Mouse (Mus musculus) ovary, postnatal 10 days (tissue): ENCODE measurements around the gene Ctnnd1.
A peak's percentile ranks its signal among the peaks of the same experiment; 100 is the strongest.
"Not testable (repeated sequence)": the region's sequence is repeated elsewhere in the genome, so short reads cannot be mapped to it uniquely, and the experiment has no call there.

Source experiments
- DNase-seq: peaks from one replicate; pipeline ENCODE4 v3.0.0; 2022; ENCODE audit warnings: low spot score

Gene Ctnnd1

GRCm38 (mm10) chr2:84650464-84651195, at the start of gene Ctnnd1:
TSS of gene Ctnnd1 (minus strand) at chr2:84650765.
- DNase-seq: peak; percentile 60

GRCm38 (mm10) chr2:84695007-84695695, 44.6 kb upstream of the Ctnnd1 start:
- DNase-seq: no peak

- no peak for DNase-seq
Measured at GRCm38 (mm10) chr2:84690050-84690449, 39.5 kb upstream of the Ctnnd1 start.

DNA sequence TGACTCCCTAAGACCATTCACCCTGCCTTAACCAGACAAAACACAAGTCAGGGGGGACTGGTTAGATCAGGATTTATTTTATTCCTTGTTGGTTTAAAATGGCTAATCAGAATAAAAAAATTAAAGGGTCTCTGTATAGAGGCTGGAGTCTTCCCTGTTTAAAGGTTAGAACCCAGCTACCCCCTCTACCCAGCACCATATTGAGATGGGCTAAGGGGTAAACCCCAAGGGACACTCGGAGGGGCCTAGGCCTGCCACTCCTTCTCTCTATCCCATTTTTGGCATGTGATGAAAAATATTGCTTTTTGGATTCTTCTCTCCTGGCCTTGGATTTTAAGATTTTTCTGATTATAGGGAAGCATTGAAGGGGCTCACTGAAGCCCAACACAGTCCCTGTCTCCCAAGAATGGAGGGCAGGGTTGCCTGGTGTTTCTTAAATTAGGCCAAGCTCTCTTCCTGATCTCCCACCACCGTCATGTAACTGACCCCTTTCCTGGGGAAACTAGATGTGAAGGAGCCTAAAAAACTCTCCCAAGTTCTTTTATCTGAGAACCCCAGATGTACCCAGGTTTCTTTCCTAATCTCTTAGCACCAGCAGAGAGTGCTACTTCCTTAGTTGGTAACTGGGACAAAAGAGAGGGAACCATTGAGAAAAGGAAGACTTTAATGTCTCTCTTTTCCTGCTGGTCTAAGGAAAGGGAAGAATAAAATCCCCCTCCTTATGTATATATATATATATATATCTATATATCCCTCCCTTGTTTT, 37.7 kb upstream of the Ctnnd1 start:
- no peak for DNase-seq

DNA sequence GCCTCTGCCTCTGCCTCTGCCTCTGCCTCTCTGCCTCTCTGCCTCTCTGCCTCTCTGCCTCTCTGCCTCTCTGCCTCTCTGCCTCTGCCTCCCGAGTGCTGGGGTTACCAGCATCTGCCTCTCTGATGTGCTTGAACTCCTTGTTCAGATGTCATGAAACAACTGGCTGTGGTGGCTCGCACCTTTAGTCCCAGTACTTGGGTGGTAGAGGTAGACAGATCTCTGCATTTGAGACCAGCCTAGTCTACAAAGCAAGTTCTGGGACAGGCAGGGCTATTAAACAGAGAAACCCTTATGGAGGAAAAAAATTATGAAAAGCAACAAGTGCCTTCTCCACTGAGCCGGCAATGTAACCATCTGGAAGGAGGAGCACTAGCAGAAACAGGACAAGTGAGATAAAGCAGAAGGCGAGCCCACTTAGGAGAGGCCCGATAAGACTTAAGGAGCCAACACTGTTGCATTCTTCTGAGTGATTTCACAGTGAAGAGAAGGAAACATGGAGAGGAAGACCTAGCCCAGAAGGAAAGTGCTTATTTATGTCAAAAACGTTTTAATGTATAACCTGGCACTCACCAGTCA, 32.1 kb upstream of the Ctnnd1 start:
- no peak for DNase-seq

DNA sequence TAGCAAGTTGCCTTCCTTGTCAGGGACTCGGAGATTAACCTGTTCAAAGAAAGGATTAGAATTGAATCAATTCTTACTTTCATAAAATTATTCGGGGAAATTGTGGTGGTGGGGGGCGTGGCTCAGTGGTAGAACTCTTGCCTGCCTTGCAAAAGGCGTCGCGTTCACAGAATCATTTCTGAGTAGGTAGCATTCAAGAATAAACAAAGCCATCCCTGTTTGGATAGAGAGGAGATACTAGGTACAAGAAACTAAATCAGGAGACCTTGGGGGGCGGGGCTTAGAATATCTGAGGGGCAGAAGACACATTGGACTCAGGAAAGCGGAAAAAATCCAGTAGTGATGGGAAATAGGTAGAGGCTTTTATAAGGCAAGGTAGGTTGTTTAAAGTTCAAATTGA, 28.5 kb upstream of the Ctnnd1 start, which contains the start of gene Tmx2:
Gene Tmx2, minus strand, starts transcription at position 125 of the 400 bp plus-strand sequence.
- DNase-seq: no peak

DNA sequence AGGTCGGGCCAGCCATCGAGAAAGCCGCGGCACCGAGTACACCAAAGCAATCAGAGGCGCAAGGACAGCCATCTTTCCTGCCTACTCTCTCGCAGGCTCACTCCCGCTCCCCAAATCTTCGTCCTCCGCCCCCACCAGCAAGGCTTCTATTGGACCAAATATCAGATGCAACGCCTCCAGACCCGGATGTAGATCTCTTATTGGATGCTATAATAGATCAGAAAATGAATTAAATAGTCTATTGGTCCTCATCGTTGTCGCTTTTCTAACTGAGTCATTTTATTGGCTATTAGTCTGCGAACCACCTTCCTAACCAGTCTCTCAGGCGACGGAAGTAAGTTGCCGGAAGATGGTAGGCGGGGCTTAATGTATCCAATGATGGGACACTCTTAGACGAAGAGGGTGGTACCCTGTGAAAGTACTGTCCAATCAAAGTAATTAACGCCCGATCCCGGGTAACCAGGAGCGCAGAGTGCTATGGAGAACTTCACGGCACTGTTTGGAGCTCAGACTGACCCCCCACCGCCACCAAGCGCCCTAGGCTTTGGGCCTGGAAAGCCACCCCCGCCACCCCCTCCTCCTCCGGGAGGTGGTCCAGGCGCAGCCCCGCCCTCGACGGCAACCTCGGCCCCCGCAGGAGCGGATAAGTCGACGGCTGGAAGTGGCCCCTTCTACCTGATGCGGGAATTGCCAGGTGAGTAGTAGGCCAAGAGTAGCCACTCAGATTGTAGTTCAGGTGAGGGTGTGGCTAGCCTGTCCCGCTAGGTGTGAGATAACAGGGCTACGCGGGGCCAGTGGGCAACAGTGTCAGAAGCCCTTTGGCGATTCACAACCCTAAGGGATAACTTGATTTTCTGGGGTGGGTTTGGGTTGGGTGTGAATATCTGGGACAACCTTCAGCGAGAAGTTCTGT, 27.7 kb upstream of the Ctnnd1 start, which contains the start of the genes Gm28635 and Med19:
Gene Gm28635, minus strand, starts transcription at position 74 of the 913 bp plus-strand sequence.
Gene Med19, plus strand, starts transcription at position 435 of the 913 bp plus-strand sequence.
- peak; percentile 61 for DNase-seq

GRCm38 (mm10) chr2:84677270-84677967, 26.9 kb upstream of the Ctnnd1 start:
- peak; percentile 23 for DNase-seq

DNA sequence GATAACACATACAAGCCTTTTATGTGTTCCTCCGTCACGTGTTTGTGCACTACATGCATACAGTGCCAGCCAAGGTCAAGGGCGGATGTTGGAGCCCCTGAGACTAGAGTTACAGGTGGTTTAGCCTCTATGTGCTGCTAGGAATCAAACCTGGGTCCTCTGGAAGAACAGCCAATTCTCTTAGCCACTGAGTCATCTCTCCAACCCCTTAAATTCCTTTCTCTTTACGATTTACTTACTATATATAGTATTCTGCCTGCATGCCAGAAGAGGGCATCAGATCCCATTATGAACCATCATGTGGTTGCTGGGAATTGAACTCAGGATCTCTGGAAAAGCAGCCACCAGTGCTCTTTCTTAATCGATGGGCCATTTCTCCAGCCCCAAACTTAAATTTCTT, 21.0 kb upstream of the Ctnnd1 start:
- not testable (repeated sequence) for DNase-seq

GRCm38 (mm10) chr2:84670569-84670933, 20.0 kb upstream of the Ctnnd1 start, which contains the start of gene Selenoh:
TSS of gene Selenoh (minus strand) at chr2:84670770.
- DNase-seq: peak; percentile 69

DNA sequence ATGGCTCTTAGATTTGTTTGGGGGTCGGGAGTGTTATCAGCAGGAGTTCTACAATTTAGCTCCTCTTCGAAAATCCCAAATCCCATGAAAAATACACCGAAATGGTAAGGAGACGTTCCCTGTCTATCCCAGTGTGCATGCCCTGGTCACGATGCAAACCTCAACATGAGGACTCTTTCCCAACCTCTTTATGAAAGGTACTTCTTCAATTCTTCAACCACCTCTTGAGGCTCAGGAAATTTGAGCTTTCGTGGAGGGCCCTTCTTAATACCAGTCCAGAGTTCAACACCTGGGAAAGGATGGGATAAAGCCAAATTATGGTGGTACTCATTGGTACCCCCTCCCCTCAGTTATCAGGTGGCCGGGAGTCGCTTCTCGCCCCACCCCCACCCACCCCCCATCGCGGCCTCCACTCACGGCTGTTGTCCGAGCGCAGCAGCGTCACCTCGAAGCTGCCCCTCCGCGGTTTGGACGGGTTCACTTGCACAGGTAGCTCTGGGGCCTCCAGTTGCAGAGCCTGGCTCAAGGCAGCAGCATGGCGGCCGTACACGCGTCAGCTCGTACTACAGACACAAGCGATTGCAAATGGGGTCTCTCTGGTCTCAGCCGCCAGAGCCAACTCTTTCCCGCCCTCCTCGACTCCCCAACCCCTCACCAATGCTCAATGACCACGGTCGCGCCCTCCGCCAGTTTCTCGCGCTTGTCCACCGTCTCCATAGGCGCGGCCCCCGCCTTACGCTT, 19.4 kb upstream of the Ctnnd1 start:
- peak; percentile 19 for DNase-seq

- no peak for DNase-seq
Measured at GRCm38 (mm10) chr2:84666081-84666480, 15.5 kb upstream of the Ctnnd1 start.

- DNase-seq: no peak
Measured at GRCm38 (mm10) chr2:84662866-84663265, 12.3 kb upstream of the Ctnnd1 start.

GRCm38 (mm10) chr2:84660253-84660652, 9.7 kb upstream of the Ctnnd1 start:
- DNase-seq: no peak

GRCm38 (mm10) chr2:84658806-84659205, 8.2 kb upstream of the Ctnnd1 start, which contains the start of gene Btbd18:
TSS of gene Btbd18 (plus strand) at chr2:84659079.
- no peak for DNase-seq

- DNase-seq: no peak
Measured at GRCm38 (mm10) chr2:84655864-84656263, 5.3 kb upstream of the Ctnnd1 start.

DNA sequence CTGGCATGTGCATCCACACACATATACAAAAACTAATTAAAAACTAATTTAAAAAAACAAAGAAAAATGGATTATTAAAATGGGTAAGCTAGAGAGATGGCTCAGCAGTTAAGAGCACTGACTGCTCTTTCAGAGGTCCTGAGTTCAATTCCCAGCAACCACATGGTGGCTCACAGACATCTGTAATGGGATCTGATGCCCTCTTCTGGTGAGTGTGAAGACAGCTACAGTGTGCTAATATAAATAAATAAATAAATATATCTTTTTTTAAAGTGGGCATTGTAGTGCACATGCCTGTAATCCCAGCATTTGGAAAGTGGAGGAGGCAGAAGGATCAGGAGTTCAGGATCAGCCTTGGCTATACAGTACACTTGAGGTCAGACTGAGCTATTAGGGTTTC, 2.8 kb upstream of the Ctnnd1 start:
- DNase-seq: no peak

DNA sequence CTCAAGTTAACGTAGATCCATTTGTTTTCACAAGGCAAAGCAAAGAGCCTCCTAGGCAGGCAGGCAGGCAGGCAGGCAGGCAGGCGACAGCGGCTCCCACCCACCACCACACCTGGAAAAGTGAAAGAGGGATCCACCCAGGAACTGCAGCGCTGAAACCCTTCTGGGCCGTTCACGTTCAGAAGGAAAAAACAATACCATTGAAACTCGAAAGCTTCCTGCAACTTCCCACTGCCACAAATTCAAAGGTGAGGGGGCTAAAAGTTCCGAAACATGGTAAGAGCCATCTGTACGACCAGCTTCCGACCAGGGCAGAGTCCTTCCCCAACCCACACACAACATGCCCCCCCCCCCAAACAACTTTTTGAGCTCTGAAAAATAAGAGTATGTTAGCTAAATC, 891 bp downstream of the Ctnnd1 start:
- no peak for DNase-seq

GRCm38 (mm10) chr2:84648369-84648768, 2.2 kb downstream of the Ctnnd1 start:
- DNase-seq: no peak
